Mouse (Mus musculus): ENCODE measurements around the gene Klhdc8a.

DNA sequence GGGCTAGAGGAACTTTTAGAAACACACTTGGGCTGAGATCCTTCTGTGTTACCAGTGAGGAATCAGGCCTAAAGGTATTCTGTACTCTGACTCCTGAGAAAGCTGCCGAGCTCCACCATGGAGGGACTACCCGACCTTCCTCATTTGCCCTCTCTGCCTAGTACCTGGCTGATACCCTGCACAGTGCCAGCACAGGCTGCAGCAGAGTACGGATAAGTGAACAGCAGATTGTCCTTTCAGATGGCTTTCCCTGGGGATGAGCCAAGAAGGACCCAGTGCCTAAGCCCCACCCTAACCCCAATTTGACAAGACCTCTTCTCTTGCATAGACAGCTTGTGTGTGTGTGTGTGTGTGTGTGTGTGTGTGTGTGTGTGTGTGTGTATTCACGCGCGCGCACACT is 10.2 kb downstream of the Klhdc8a start:
- TF ChIP-seq CTCF (IDR thresholded peaks at IDR 0.05; ENCODE audit: borderline replicate concordance, insufficient read depth, low read depth, low read length) (no peak), POLR2A (IDR thresholded peaks at IDR 0.05; ENCODE audit: borderline replicate concordance, insufficient read depth, low read length) (no peak)
